Mouse (Mus musculus) ES-Bruce4 (cell line): Measurements from ENCODE around the gene 2310034G01Rik.

Source experiments
- EP300 ChIP-seq: IDR thresholded peaks from 2 replicates; pipeline ENCODE4 v1.6.1; 2011; ENCODE audit warnings: low read depth, low read length; ENCODE audit not compliant: insufficient read depth
- POLR2A ChIP-seq: IDR thresholded peaks from one replicate; pipeline ENCODE4 v1.8.1; 2011; ENCODE audit warnings: low read length; ENCODE audit not compliant: insufficient read depth

DNA sequence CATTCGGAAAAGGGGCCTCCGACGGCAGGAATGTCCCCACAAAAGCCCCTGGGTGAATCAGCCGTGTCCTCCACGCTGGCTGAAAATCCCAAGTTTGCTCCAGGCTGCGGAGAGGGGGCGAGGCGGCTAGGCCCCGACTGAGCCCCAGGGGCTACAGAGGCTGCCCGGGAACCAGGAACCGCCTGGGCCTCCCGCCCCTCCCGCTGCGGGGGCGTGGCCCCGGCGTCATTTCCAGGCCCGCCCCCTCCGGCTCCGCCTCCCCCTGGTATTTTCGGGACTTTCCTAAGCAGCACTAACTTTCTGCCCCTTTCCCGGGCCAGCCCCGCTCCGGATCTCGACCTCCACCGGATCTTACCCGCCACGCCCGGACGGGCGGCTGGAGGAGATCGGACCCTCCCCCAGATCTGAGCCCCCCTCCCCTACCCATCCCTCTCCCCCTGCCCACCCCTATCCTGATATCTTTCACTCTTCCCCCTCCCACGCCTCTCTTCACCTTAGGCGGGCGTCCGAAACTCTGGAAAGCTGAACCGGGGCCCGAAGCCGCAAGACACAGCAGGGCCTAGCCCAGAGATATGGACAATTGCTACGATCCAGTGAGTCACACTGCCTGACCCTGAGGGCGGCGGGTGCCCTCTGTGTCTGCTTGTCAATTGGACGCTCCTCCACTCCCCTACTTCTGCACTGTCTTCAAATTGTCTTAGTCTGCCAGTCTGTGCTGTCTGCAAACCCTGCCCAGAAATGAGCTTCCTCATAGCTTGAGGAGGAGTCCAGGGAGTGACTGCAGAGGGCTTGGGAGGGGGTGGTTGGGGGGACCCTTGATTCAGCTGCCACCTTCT, 44.5 kb downstream of the 2310034G01Rik start:
- TF ChIP-seq POLR2A (peak; percentile 71), EP300 (no peak)
